Mouse (Mus musculus) neural tube, embryonic 13.5 days (tissue): Measurements from ENCODE around the gene Xpnpep2. TPM values are rescaled to one million over a fixed set of nuclear protein-coding genes. Genes with fewer than 3 reads are reported as not detected.

Experiments used
- ATAC-seq: fragments of 200-750 bp; cut with Nextera tagmentation; 2 replicates; pipeline ENCODE4 v1.8.0; 2017; ENCODE audit warnings: low read depth, mild to moderate bottlenecking, moderate TSS enrichment, moderate library complexity
- H3K27ac ChIP-seq: fragments of 300-500 bp; sonication (generic); replicated peaks from 2 replicates; pipeline ENCODE4 v1.5.1; 2015; ENCODE audit warnings: moderate library complexity, mild to moderate bottlenecking, inconsistent platforms
- H3K27me3 ChIP-seq: fragments of 300-500 bp; sonication (generic); 2 replicates; pipeline ENCODE4 v1.6.1; 2015; ENCODE audit warnings: mild to moderate bottlenecking, inconsistent platforms
- H3K36me3 ChIP-seq: fragments of 300-500 bp; sonication (generic); 2 replicates; pipeline ENCODE4 v1.6.1; 2015; ENCODE audit warnings: mild to moderate bottlenecking, inconsistent platforms
- H3K4me1 ChIP-seq: fragments of 300-500 bp; sonication (generic); replicated peaks from 2 replicates; pipeline ENCODE4 v1.6.1; 2015; ENCODE audit warnings: inconsistent platforms
- H3K4me2 ChIP-seq: fragments of 300-500 bp; sonication (generic); 2 replicates; pipeline ENCODE4 v1.6.1; 2015; ENCODE audit warnings: inconsistent platforms, mild to moderate bottlenecking, moderate library complexity
- H3K4me3 ChIP-seq: fragments of 300-500 bp; sonication (generic); 2 replicates; pipeline ENCODE4 v1.5.1; 2015; ENCODE audit warnings: mild to moderate bottlenecking, inconsistent platforms
- H3K9ac ChIP-seq: fragments of 300-500 bp; sonication (generic); 2 replicates; pipeline ENCODE4 v1.6.1; 2015; ENCODE audit warnings: moderate library complexity, mild to moderate bottlenecking, inconsistent platforms
- H3K9me3 ChIP-seq: fragments of 300-500 bp; sonication (generic); 2 replicates; pipeline ENCODE4 v1.6.1; 2016; ENCODE audit warnings: inconsistent platforms
- WGBS: fragments of 180-500 bp; shearing (Covaris S2); methylation state at CpG from one replicate; pipeline ENCODE4 v1.1.7; 2015; 5-methylcytosine and 5-hydroxymethylcytosine counted together
- polyA plus RNA-seq: library from polyadenylated mRNA; unstranded; fragments of >200 nt; fragmentation: Nextera tagmentation; extraction: Ambion mirVana; gene quantifications from 2 replicates; pipeline ENCODE4 v1.2.1, GENCODE M21; 2015

Gene Xpnpep2
- polyA plus RNA-seq, result 0.68 and 1.0 TPM in 2 replicates

GRCm38 (mm10) chrX:48108394-48109315, at the start of gene Xpnpep2:
TSS of gene Xpnpep2 (plus strand) at chrX:48108725.
- Histone ChIP-seq H3K9ac (no peak within 1 kb of the TSS), H3K27me3 (no peaks in the 10 kb centered on the region), H3K4me3 (no peak within 1 kb of the TSS), H3K9me3 (no peaks in the 10 kb centered on the region), H3K4me2 (no peak within 1 kb of the TSS), H3K4me1 (no peaks in the 10 kb centered on the region), H3K36me3 (no peaks in the 10 kb centered on the region), H3K27ac (no peak within 1 kb of the TSS)
- no peak for ATAC-seq
- WGBS, result 68% methylated on average over 6 of the region's 6 CpGs

DNA sequence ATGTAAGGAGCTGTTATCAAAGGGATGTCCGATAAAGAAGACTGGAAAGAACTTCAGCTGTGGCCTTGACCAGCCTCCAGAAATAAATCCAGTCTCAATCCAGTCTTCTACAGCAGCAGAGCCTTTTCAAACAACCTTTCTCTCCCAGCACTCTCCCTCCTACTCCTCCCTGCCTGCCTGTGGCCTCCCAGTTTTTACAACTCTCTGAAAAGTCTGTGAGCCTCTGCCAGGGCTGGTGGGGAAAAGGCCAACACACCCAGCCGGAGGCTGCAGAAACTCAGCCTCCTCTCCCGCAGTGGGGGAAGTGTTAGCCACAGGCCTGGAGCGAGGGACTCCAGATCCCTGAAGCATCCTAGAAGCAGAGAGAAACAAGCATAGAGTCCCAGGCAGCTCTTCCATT, 46.0 kb upstream of the Xpnpep2 start:
- no peak for ATAC-seq
- no peaks in the 10 kb centered on the region for H3K36me3 ChIP-seq
- no peak overlapping the region for H3K4me2 ChIP-seq
- 59% methylated on average over 4 of the region's 4 CpGs for WGBS
- H3K9me3 ChIP-seq, result no peaks in the 10 kb centered on the region
- no peak overlapping the region for H3K4me3 ChIP-seq
- no peaks in the 10 kb centered on the region for H3K4me1 ChIP-seq
- H3K27ac ChIP-seq, result no peak overlapping the region
- no peak overlapping the region for H3K9ac ChIP-seq
- H3K27me3 ChIP-seq, result no peaks in the 10 kb centered on the region

GRCm38 (mm10) chrX:48064166-48064853, 44.2 kb upstream of the Xpnpep2 start:
- WGBS, result 21% methylated on average over 5 of the region's 5 CpGs
- no peaks in the 10 kb centered on the region for H3K27me3 ChIP-seq

GRCm38 (mm10) chrX:48066891-48067290, 41.6 kb upstream of the Xpnpep2 start:
- Histone ChIP-seq H3K27ac (no peak overlapping the region), H3K9ac (no peak overlapping the region), H3K9me3 (no peaks in the 10 kb centered on the region), H3K4me1 (no peaks in the 10 kb centered on the region), H3K36me3 (no peaks in the 10 kb centered on the region), H3K27me3 (0 out of 2 replicates have a peak, but pooled peaks cover 5% of the 10 kb centered on the region), H3K4me3 (no peak overlapping the region), H3K4me2 (no peak overlapping the region)
- ATAC-seq, result no peak
- WGBS, result 75% methylated on average over 3 of the region's 3 CpGs

More at GRCm38 (mm10) chrX:48064166-48064853, 44.2 kb upstream of the Xpnpep2 start:
- Histone ChIP-seq H3K27ac (no peak overlapping the region), H3K9me3 (no peaks in the 10 kb centered on the region), H3K36me3 (no peaks in the 10 kb centered on the region), H3K4me2 (no peak overlapping the region), H3K4me3 (no peak overlapping the region), H3K9ac (no peak overlapping the region), H3K4me1 (no peaks in the 10 kb centered on the region)
- ATAC-seq, result no peak

DNA sequence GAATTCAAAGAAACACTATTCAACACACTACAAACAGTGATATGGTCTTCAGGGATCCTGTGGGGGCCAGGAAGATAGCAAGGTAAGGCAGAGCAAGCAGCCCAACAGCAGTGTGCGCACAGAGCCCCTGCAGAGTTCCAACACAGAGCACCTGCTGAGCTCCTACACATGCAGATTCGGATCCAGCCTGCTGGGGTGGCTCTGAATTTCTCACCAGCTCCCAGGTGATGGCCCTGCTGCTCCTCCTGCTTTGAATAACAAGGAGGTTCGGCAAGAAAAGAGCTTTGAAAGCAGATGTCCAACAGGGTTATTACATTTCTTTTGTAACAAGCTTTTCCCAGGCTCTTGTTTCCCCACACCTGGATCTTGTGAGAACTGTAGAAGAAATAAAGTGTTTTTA, 36.6 kb upstream of the Xpnpep2 start:
- Histone ChIP-seq H3K4me3 (no peak overlapping the region), H3K27ac (no peak overlapping the region), H3K36me3 (no peaks in the 10 kb centered on the region), H3K9me3 (no peaks in the 10 kb centered on the region), H3K9ac (no peak overlapping the region), H3K27me3 (peaks cover 8% of the 10 kb centered on the region; the same call in 1 of the 2 replicates), H3K4me1 (no peaks in the 10 kb centered on the region), H3K4me2 (no peak overlapping the region)
- no peak for ATAC-seq
- 33% methylated on average over 3 of the region's 3 CpGs for WGBS

DNA sequence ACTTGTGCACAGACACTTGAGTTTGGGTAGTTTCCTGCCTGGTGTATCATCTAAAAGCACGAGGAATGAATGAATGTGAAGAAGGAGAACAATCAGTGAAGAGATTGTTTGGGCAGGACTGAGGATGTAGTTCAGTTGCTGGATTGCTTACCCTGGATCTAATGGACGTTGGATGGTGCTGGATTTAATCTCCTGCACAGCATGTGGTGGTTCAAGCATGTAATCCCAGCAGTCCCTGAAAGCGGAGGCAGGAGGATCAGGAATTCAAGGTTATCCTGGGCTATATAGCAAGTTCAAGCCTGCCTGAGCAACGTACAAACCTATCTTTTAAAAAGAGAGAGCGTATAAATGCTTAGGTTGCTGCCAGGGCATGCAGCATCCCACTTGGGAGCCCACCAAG, 36.1 kb upstream of the Xpnpep2 start:
- ATAC-seq, result no peak
- whole genome bisulfite sequencing, result 31% methylated on average over 5 of the region's 5 CpGs

GRCm38 (mm10) chrX:48074691-48075090, 33.8 kb upstream of the Xpnpep2 start:
- Histone ChIP-seq H3K9ac (no peak overlapping the region), H3K9me3 (no peaks in the 10 kb centered on the region), H3K4me2 (no peak overlapping the region), H3K27me3 (peaks cover 8% of the 10 kb centered on the region; the same call in 1 of the 2 replicates), H3K4me1 (no peaks in the 10 kb centered on the region), H3K4me3 (no peak overlapping the region), H3K27ac (no peak overlapping the region), H3K36me3 (no peaks in the 10 kb centered on the region)
- ATAC-seq, result no peak
- 95% methylated on average over 3 of the region's 3 CpGs for WGBS

More for the DNA sequence above, 36.1 kb upstream of the Xpnpep2 start:
- peaks cover 8% of the 10 kb centered on the region; the same call in 1 of the 2 replicates for H3K27me3 ChIP-seq
- no peak overlapping the region for H3K27ac ChIP-seq
- no peaks in the 10 kb centered on the region for H3K9me3 ChIP-seq
- H3K4me2 ChIP-seq, result no peak overlapping the region
- H3K4me3 ChIP-seq, result no peak overlapping the region
- H3K4me1 ChIP-seq, result no peaks in the 10 kb centered on the region
- H3K36me3 ChIP-seq, result no peaks in the 10 kb centered on the region
- H3K9ac ChIP-seq, result no peak overlapping the region

DNA sequence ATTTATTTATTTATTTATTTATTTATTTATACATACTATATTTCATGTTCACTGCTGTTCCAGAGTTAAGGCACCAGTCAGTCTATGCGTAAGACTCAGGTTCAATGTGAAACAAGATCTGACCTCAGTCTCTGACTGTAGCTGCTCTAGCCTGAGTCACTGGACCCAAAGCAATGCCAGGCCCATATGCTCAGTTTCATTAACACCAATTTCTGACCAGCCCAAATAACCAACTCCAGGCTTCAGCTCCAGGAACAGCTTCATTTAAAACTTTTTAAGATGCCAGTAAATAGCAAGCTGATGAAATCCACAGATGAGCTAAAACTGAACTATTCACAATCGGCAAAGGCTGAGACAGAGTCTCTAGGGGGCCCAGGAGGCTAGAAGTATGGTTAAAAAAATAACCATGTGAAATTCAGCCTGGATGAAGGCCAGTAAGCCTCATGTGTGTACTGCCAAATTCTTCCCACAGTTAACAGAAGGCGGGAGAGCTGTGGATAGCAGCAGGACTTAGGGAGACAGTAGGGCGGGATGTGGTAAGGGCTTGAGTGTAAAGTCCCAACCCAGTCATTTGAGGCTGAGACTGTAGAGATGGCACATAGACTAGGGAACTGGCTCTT, 31.6 kb upstream of the Xpnpep2 start:
- Histone ChIP-seq H3K36me3 (no peaks in the 10 kb centered on the region), H3K27me3 (peaks cover 3% of the 10 kb centered on the region; the same call in 1 of the 2 replicates), H3K27ac (no peak overlapping the region), H3K4me3 (no peak overlapping the region), H3K4me2 (no peak overlapping the region), H3K4me1 (no peaks in the 10 kb centered on the region), H3K9me3 (no peaks in the 10 kb centered on the region), H3K9ac (no peak overlapping the region)
- WGBS, result 81% methylated on average over 4 of the region's 4 CpGs
- no peak for ATAC-seq

DNA sequence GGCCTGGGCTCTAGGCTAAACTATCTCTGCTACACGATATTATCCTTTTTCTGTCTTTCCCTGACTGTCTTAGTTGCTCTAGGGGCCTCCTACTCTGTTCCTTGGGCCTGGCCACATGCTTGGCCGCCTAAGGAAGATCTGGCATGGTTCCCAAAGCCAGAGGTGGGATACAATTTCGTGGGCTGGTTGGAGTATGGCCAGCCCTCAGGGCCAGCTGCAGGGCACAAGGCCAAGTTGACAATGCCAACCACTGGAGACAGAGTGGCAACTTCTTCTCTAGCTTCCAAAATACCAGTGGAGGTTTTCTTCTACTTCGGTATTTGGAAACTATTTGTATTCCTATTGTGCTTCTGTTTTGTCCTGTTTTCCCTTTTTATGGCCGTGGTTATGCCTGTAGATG, 26.2 kb upstream of the Xpnpep2 start:
- no peak for ATAC-seq
- Histone ChIP-seq H3K4me2 (no peak overlapping the region), H3K9ac (no peak overlapping the region), H3K36me3 (no peaks in the 10 kb centered on the region), H3K9me3 (no peaks in the 10 kb centered on the region), H3K27me3 (no peaks in the 10 kb centered on the region), H3K27ac (no peak overlapping the region), H3K4me3 (no peak overlapping the region), H3K4me1 (no peaks in the 10 kb centered on the region)
- WGBS, result 67% methylated on average over 5 of the region's 5 CpGs

DNA sequence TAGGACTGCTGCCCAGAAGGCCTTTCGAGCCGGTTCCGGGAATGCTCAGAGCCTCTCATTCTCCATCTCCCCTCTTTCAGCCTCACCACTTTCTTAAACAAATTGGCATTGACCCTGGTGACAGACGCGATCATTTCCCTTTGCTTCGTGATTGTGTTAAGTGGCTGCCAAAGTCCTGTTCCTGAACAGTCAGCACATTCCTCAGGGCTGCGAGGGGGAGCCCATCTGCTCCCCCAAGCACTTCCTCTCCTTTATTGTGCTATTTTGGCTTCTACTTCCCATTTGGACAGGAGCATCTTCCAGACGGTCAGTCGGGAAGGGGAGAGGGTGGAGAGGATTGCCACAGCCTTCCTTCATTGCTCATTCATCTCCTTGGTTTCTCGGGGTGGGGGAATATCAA, 16.4 kb upstream of the Xpnpep2 start:
- no peak overlapping the region for H3K4me3 ChIP-seq
- 71% methylated on average over 10 of the region's 10 CpGs for WGBS
- no peak overlapping the region for H3K27ac ChIP-seq
- no peaks in the 10 kb centered on the region for H3K36me3 ChIP-seq
- no peak overlapping the region for H3K9ac ChIP-seq
- H3K4me2 ChIP-seq, result no peak overlapping the region
- no peak for ATAC-seq
- no peaks in the 10 kb centered on the region for H3K9me3 ChIP-seq
- H3K27me3 ChIP-seq, result no peaks in the 10 kb centered on the region
- H3K4me1 ChIP-seq, result no peaks in the 10 kb centered on the region

DNA sequence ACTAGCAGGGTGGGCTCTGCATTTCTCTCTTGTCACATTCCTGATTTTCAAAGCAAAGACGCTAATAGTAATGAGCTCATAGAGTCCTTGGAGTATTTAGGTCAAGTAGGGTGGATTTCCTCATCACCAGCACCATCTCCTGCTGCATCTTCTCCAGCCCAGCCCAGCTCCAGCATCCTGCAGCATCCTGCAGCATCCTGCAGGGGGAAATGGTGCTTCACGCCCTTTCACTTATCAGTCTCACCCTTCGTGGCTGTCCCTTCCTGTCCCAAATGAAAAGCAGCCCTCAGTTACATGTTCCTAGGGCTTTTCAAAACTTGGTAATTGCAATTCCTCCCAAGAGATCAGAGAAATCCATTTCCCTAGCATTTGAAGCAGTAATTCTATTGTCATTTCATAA, 15.0 kb upstream of the Xpnpep2 start:
- Histone ChIP-seq H3K9ac (no peak overlapping the region), H3K36me3 (no peaks in the 10 kb centered on the region), H3K27ac (no peak overlapping the region), H3K9me3 (no peaks in the 10 kb centered on the region), H3K4me1 (no peaks in the 10 kb centered on the region), H3K4me2 (no peak overlapping the region), H3K27me3 (no peaks in the 10 kb centered on the region), H3K4me3 (no peak overlapping the region)
- no peak for ATAC-seq
- 62% methylated on average over 3 of the region's 3 CpGs for WGBS

DNA sequence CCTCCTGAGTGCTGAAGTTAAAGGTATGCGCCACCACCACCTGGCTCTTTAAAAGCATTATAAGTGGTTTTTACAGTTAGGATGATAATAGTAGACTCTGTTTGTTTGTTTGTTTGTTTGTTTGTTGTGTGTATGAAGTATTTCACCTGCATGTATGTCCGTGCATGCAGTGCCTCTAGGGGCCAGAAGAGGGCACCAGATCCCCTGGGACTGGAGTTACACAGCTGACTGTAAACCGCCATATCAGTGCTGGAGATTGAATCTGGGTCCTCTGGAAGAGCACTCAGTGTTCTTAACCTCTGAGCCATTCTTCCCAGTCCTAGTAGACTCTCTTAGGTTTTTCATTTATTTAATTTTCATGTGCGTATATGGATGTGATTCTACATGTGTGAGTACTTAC, 13.9 kb upstream of the Xpnpep2 start:
- H3K27ac ChIP-seq, result no peak overlapping the region
- no peaks in the 10 kb centered on the region for H3K9me3 ChIP-seq
- H3K27me3 ChIP-seq, result no peaks in the 10 kb centered on the region
- no peak for ATAC-seq
- H3K4me3 ChIP-seq, result no peak overlapping the region
- no peaks in the 10 kb centered on the region for H3K36me3 ChIP-seq
- WGBS, result 73% methylated on average over 4 of the region's 4 CpGs
- H3K4me1 ChIP-seq, result no peaks in the 10 kb centered on the region
- H3K4me2 ChIP-seq, result no peak overlapping the region
- H3K9ac ChIP-seq, result no peak overlapping the region
